Mouse (Mus musculus) bone marrow macrophage, adult 2 months (primary cell): Measurements from ENCODE around the gene Eps8.

Source experiments
- CTCF ChIP-seq: IDR thresholded peaks from 2 replicates; pipeline ENCODE4 v1.5.1; 2012; ENCODE audit warnings: low read depth, mild to moderate bottlenecking, low read length, moderate library complexity
- POLR2A ChIP-seq: IDR thresholded peaks from 2 replicates; pipeline ENCODE4 v1.6.1; 2012; ENCODE audit warnings: mild to moderate bottlenecking, low read depth, low read length, borderline replicate concordance

- TF ChIP-seq CTCF (no peak), POLR2A (no peak)
These were observed 28.0 kb upstream of the Eps8 start for GRCm38 (mm10) chr6:137682629-137683028.
